Mouse (Mus musculus) lung, embryonic 16.5 days (tissue): ENCODE measurements at regions not wholly inside any gene's neighbourhood (a gene's known extent, or its start where the extent isn't known, plus 50 kb on each side); places are given as distances from the start of the nearest gene placed in this dataset.
A peak's percentile ranks its signal among the peaks of the same experiment; 100 is the strongest.

Experiments
- ATAC-seq: fragments of 200-750 bp; cut with Nextera tagmentation; 2 replicates; pipeline ENCODE4 v1.8.0; 2017; ENCODE audit warnings: low read depth, mild to moderate bottlenecking, moderate library complexity
- H3K27ac ChIP-seq: fragments of 300-500 bp; sonication (generic); 2 replicates; pipeline ENCODE4 v1.5.1; 2014; ENCODE audit warnings: mild to moderate bottlenecking, control low read depth, low read length
- H3K27me3 ChIP-seq: fragments of 300-500 bp; sonication (generic); 2 replicates; pipeline ENCODE4 v1.6.1; 2014; ENCODE audit warnings: low read depth, low read length, mixed read lengths; ENCODE audit not compliant: control insufficient read depth, insufficient read depth
- H3K36me3 ChIP-seq: fragments of 300-500 bp; sonication (generic); 2 replicates; pipeline ENCODE4 v1.6.1; 2014; ENCODE audit warnings: low read length; ENCODE audit not compliant: control insufficient read depth, insufficient read depth
- H3K4me1 ChIP-seq: fragments of 300-500 bp; sonication (generic); replicated peaks from 2 replicates; pipeline ENCODE4 v1.6.1; 2014; ENCODE audit warnings: low read length, mixed read lengths; ENCODE audit not compliant: control insufficient read depth, insufficient read depth
- H3K4me2 ChIP-seq: fragments of 300-500 bp; sonication (generic); 2 replicates; pipeline ENCODE4 v1.6.1; 2014; ENCODE audit warnings: low read depth, low read length, control low read depth
- H3K4me3 ChIP-seq: fragments of 300-500 bp; sonication (generic); 2 replicates; pipeline ENCODE4 v1.5.1; 2014; ENCODE audit warnings: mild to moderate bottlenecking, low read length, control low read depth
- H3K9ac ChIP-seq: fragments of 300-500 bp; sonication (generic); 2 replicates; pipeline ENCODE4 v1.6.1; 2014; ENCODE audit warnings: low read length, control low read depth
- H3K9me3 ChIP-seq: fragments of 300-500 bp; sonication (generic); 2 replicates; pipeline ENCODE4 v1.6.1; 2016; ENCODE audit warnings: low read length; ENCODE audit not compliant: control insufficient read depth
- WGBS: fragments of 180-500 bp; shearing (Covaris S2); extraction: QIAGEN DNeasy Blood & Tissue Kit; methylation state at CpG from one replicate; pipeline ENCODE4 v1.1.7; 2014; 5-methylcytosine and 5-hydroxymethylcytosine counted together

- Histone ChIP-seq H3K9me3 (no peaks in the 10 kb centered on the region), H3K4me1 (peaks cover 3% of the 10 kb centered on the region; the same call in 1 of the 2 replicates), H3K9ac (no peak overlapping the region), H3K27me3 (no peaks in the 10 kb centered on the region), H3K4me2 (no peak overlapping the region), H3K27ac (no peak overlapping the region), H3K36me3 (no peaks in the 10 kb centered on the region), H3K4me3 (no peak overlapping the region)
- WGBS: 58% methylated on average over 5 of the region's 5 CpGs
- no peak for ATAC-seq
Observed at GRCm38 (mm10) chr7:35991141-35991540, 188.3 kb upstream of the Zfp507 start.

GRCm38 (mm10) chr7:35989456-35989855 is 186.7 kb upstream of the Zfp507 start:
- Histone ChIP-seq H3K9ac (no peak overlapping the region), H3K4me1 (peaks cover 3% of the 10 kb centered on the region; the same call in 1 of the 2 replicates), H3K36me3 (no peaks in the 10 kb centered on the region), H3K9me3 (no peaks in the 10 kb centered on the region), H3K4me2 (no peak overlapping the region), H3K27me3 (no peaks in the 10 kb centered on the region), H3K4me3 (no peak overlapping the region), H3K27ac (no peak overlapping the region)
- 72% methylated on average over 8 of the region's 8 CpGs for WGBS
- no peak for ATAC-seq

GRCm38 (mm10) chr7:35988449-35989109 is 185.8 kb upstream of the Zfp507 start:
- no peaks in the 10 kb centered on the region for H3K9me3 ChIP-seq
- H3K36me3 ChIP-seq: no peaks in the 10 kb centered on the region
- peak overlapping the region; percentile 36 for H3K27ac ChIP-seq
- H3K4me2 ChIP-seq: no peak overlapping the region
- H3K4me1 ChIP-seq: peaks cover 3% of the 10 kb centered on the region; the same call in 1 of the 2 replicates
- ATAC-seq: peak; percentile 53
- H3K9ac ChIP-seq: no peak overlapping the region
- no peak overlapping the region for H3K4me3 ChIP-seq
- 42% methylated on average over 13 of the region's 13 CpGs for WGBS
- H3K27me3 ChIP-seq: no peaks in the 10 kb centered on the region

GRCm38 (mm10) chr7:35977986-35978385 is 175.2 kb upstream of the Zfp507 start:
- no peaks in the 10 kb centered on the region for H3K9me3 ChIP-seq
- no peak overlapping the region for H3K9ac ChIP-seq
- H3K4me2 ChIP-seq: no peak overlapping the region
- H3K4me1 ChIP-seq: no peaks in the 10 kb centered on the region
- no peak overlapping the region for H3K4me3 ChIP-seq
- peak overlapping the region; percentile 57 for H3K27ac ChIP-seq
- H3K27me3 ChIP-seq: no peaks in the 10 kb centered on the region
- 72% methylated on average over 9 of the region's 9 CpGs for WGBS
- ATAC-seq: peak; percentile 71; the same call in 1 of the 2 replicates
- H3K36me3 ChIP-seq: no peaks in the 10 kb centered on the region

- WGBS: 38% methylated on average over 5 of the region's 5 CpGs
- no peaks in the 10 kb centered on the region for H3K4me1 ChIP-seq
- H3K27me3 ChIP-seq: no peaks in the 10 kb centered on the region
- no peak for ATAC-seq
- no peaks in the 10 kb centered on the region for H3K36me3 ChIP-seq
- H3K4me2 ChIP-seq: no peak overlapping the region
- H3K27ac ChIP-seq: no peak overlapping the region
- no peak overlapping the region for H3K9ac ChIP-seq
- H3K4me3 ChIP-seq: no peak overlapping the region
- no peaks in the 10 kb centered on the region for H3K9me3 ChIP-seq
Observed at GRCm38 (mm10) chr7:35958731-35959130, 155.9 kb upstream of the Zfp507 start.

GRCm38 (mm10) chr7:35958052-35958451 is 155.2 kb upstream of the Zfp507 start:
- WGBS: 36% methylated on average over 2 of the region's 2 CpGs

GRCm38 (mm10) chr7:35948794-35949193 is 146.0 kb upstream of the Zfp507 start:
- Histone ChIP-seq H3K27me3 (no peaks in the 10 kb centered on the region), H3K36me3 (no peaks in the 10 kb centered on the region), H3K4me2 (peak overlapping the region; percentile 41), H3K9me3 (no peaks in the 10 kb centered on the region), H3K27ac (peak overlapping the region; percentile 85), H3K4me3 (no peak overlapping the region), H3K9ac (no peak overlapping the region), H3K4me1 (no peaks in the 10 kb centered on the region; the same call in 1 of the 2 replicates)
- peak; percentile 67 for ATAC-seq
- WGBS: 20% methylated on average over 6 of the region's 6 CpGs

More at GRCm38 (mm10) chr7:35958052-35958451, 155.2 kb upstream of the Zfp507 start:
- no peak overlapping the region for H3K27ac ChIP-seq
- H3K36me3 ChIP-seq: no peaks in the 10 kb centered on the region
- no peak overlapping the region for H3K4me2 ChIP-seq
- H3K9me3 ChIP-seq: no peaks in the 10 kb centered on the region
- no peaks in the 10 kb centered on the region for H3K27me3 ChIP-seq
- no peak overlapping the region for H3K9ac ChIP-seq
- no peak overlapping the region for H3K4me3 ChIP-seq
- H3K4me1 ChIP-seq: no peaks in the 10 kb centered on the region
- 0 out of 2 replicates have a peak, but pooled peaks have one; percentile 7 for ATAC-seq

GRCm38 (mm10) chr7:35948389-35948788 is 145.6 kb upstream of the Zfp507 start:
- 0 out of 2 replicates have a peak overlapping the region, but pooled peaks have one; percentile 4 for H3K4me3 ChIP-seq
- no peaks in the 10 kb centered on the region for H3K36me3 ChIP-seq
- no peaks in the 10 kb centered on the region for H3K27me3 ChIP-seq
- peak overlapping the region; percentile 85 for H3K27ac ChIP-seq
- H3K4me2 ChIP-seq: peak overlapping the region; percentile 41
- no peaks in the 10 kb centered on the region; the same call in 1 of the 2 replicates for H3K4me1 ChIP-seq
- 1% methylated on average over 13 of the region's 13 CpGs for WGBS
- H3K9me3 ChIP-seq: no peaks in the 10 kb centered on the region
- peak; percentile 96 for ATAC-seq
- H3K9ac ChIP-seq: peak overlapping the region; percentile 26; the same call in 1 of the 2 replicates

- 80% methylated on average over 3 of the region's 3 CpGs for WGBS
- Histone ChIP-seq H3K36me3 (no peaks in the 10 kb centered on the region), H3K4me1 (no peaks in the 10 kb centered on the region), H3K4me3 (no peak overlapping the region), H3K9ac (no peak overlapping the region), H3K27ac (no peak overlapping the region), H3K27me3 (no peaks in the 10 kb centered on the region), H3K4me2 (no peak overlapping the region), H3K9me3 (no peaks in the 10 kb centered on the region)
- no peak for ATAC-seq
Observed at GRCm38 (mm10) chr7:35941086-35941485, 138.3 kb upstream of the Zfp507 start.
